Mouse (Mus musculus): ENCODE data around the gene Slc27a3. TPM values are rescaled to one million over a fixed set of nuclear protein-coding genes. Genes with fewer than 3 reads are reported as not detected.
A peak's percentile ranks its signal among the peaks of the same experiment; 100 is the strongest.

Gene Slc27a3
- polyA plus RNA-seq, 1 experiment from 2014 or later = 13.6 TPM

GRCm38 (mm10) chr3:90404121-90404520, 14.4 kb upstream of the Slc27a3 start:
- Histone ChIP-seq H3K4me3 (ENCODE audit: low read depth, low read length) (no peak overlapping the region), H3K36me3 (ENCODE audit: control insufficient read depth, insufficient read depth, low read length) (peaks cover 28% of the 10 kb centered on the region), H3K27ac (ENCODE audit: low read depth, low read length) (no peak overlapping the region), H3K27me3 (ENCODE audit: control insufficient read depth, insufficient read depth, low read length) (no peaks in the 10 kb centered on the region), H3K4me1 (replicated peaks; ENCODE audit: control insufficient read depth, insufficient read depth, low read length) (no peaks in the 10 kb centered on the region), H3K9ac (ENCODE audit: low read length) (no peak overlapping the region), H3K4me2 (ENCODE audit: low read depth, low read length, severe bottlenecking) (no peak overlapping the region), H3K9me3 (ENCODE audit: control insufficient read depth, low read length) (no peaks in the 10 kb centered on the region)
- no peak for DNase-seq (ENCODE audit: low spot score)
- ATAC-seq (replicated peaks; ENCODE audit: low FRiP score) = no peak
- 95% methylated on average over 3 of the region's 3 CpGs for WGBS

- Histone ChIP-seq H3K27me3 (ENCODE audit: control insufficient read depth, insufficient read depth, low read length) (no peaks in the 10 kb centered on the region), H3K36me3 (ENCODE audit: control insufficient read depth, insufficient read depth, low read length) (peaks cover 29% of the 10 kb centered on the region), H3K9ac (ENCODE audit: low read length) (no peak overlapping the region), H3K9me3 (ENCODE audit: control insufficient read depth, low read length) (no peaks in the 10 kb centered on the region), H3K4me2 (ENCODE audit: low read depth, low read length, severe bottlenecking) (no peak overlapping the region), H3K27ac (ENCODE audit: low read depth, low read length) (no peak overlapping the region), H3K4me3 (ENCODE audit: low read depth, low read length) (no peak overlapping the region), H3K4me1 (replicated peaks; ENCODE audit: control insufficient read depth, insufficient read depth, low read length) (no peaks in the 10 kb centered on the region)
- no peak for DNase-seq (ENCODE audit: low spot score)
- ATAC-seq (replicated peaks; ENCODE audit: low FRiP score) = no peak
- WGBS = 87% methylated on average over 4 of the region's 4 CpGs
Observed at GRCm38 (mm10) chr3:90400993-90401392, 11.3 kb upstream of the Slc27a3 start.

DNA sequence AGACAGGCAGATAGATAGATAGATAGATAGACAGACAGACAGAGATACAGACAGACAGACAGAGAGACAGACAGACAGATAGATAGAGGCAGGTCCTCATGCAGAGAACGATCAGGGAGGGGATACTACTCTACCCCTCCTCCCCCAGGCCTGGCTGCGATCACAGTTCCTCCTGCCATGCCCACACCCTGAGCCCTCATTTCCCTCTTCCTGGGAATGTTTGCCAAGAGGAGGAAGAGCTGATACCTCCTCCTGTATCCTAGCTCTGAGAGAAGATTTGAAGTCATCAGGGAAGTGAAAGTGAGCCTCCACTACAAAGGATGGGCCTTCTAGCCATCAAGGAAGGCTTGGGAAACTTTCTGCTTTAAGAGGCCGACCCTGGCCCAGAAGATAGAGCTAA, 5.9 kb upstream of the Slc27a3 start:
- Histone ChIP-seq H3K9ac (ENCODE audit: low read length) (no peak overlapping the region), H3K9me3 (ENCODE audit: control insufficient read depth, low read length) (no peaks in the 10 kb centered on the region), H3K4me3 (ENCODE audit: low read depth, low read length) (no peak overlapping the region), H3K27ac (ENCODE audit: low read depth, low read length) (no peak overlapping the region), H3K27me3 (ENCODE audit: control insufficient read depth, insufficient read depth, low read length) (no peaks in the 10 kb centered on the region), H3K4me2 (ENCODE audit: low read depth, low read length, severe bottlenecking) (no peak overlapping the region), H3K4me1 (replicated peaks; ENCODE audit: control insufficient read depth, insufficient read depth, low read length) (no peaks in the 10 kb centered on the region), H3K36me3 (ENCODE audit: control insufficient read depth, insufficient read depth, low read length) (peaks cover 31% of the 10 kb centered on the region)
- DNase-seq (ENCODE audit: low spot score) = no peak
- no peak for ATAC-seq (replicated peaks; ENCODE audit: low FRiP score)
- WGBS = 94% methylated on average over 3 of the region's 3 CpGs

GRCm38 (mm10) chr3:90392661-90393060, 2.9 kb upstream of the Slc27a3 start:
- Histone ChIP-seq H3K9me3 (ENCODE audit: control insufficient read depth, low read length) (no peaks in the 10 kb centered on the region), H3K4me3 (ENCODE audit: low read depth, low read length) (no peak overlapping the region), H3K9ac (ENCODE audit: low read length) (no peak overlapping the region), H3K27ac (ENCODE audit: low read depth, low read length) (no peak overlapping the region), H3K4me1 (replicated peaks; ENCODE audit: control insufficient read depth, insufficient read depth, low read length) (peaks cover 9% of the 10 kb centered on the region; the same call in 1 of the 2 replicates), H3K27me3 (ENCODE audit: control insufficient read depth, insufficient read depth, low read length) (no peaks in the 10 kb centered on the region), H3K4me2 (ENCODE audit: low read depth, low read length, severe bottlenecking) (no peak overlapping the region), H3K36me3 (ENCODE audit: control insufficient read depth, insufficient read depth, low read length) (peaks cover 22% of the 10 kb centered on the region)
- no peak for DNase-seq (ENCODE audit: low spot score)
- WGBS = 91% methylated on average over 3 of the region's 3 CpGs
- no peak for ATAC-seq (replicated peaks; ENCODE audit: low FRiP score)

DNA sequence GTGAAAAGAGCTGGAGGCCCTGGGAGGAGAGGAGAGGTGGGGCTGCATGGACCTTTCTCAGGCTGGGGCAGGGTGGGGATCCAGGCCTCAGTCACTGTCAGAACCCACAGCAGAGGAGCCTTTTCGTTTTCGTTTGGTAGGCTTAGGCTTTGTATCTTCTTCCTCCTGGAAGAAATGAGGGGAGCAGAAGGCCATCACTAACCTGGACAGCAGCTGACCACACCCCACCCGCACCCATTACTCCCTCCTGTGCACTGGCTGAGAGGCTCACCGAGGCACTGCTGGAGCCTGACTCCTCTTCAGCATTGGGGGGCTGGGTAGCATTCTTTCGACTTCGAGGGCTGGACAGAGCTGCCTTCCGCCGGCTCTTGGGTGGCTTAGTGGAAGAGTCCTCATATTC, 2.2 kb upstream of the Slc27a3 start:
- Histone ChIP-seq H3K27ac (ENCODE audit: low read depth, low read length) (no peak overlapping the region), H3K4me2 (ENCODE audit: low read depth, low read length, severe bottlenecking) (no peak overlapping the region), H3K9me3 (ENCODE audit: control insufficient read depth, low read length) (no peaks in the 10 kb centered on the region), H3K36me3 (ENCODE audit: control insufficient read depth, insufficient read depth, low read length) (peaks cover 22% of the 10 kb centered on the region), H3K4me3 (ENCODE audit: low read depth, low read length) (no peak overlapping the region), H3K27me3 (ENCODE audit: control insufficient read depth, insufficient read depth, low read length) (no peaks in the 10 kb centered on the region), H3K4me1 (replicated peaks; ENCODE audit: control insufficient read depth, insufficient read depth, low read length) (peaks cover 9% of the 10 kb centered on the region; the same call in 1 of the 2 replicates), H3K9ac (ENCODE audit: low read length) (no peak overlapping the region)
- DNase-seq (ENCODE audit: low spot score) = no peak
- 87% methylated on average over 8 of the region's 8 CpGs for WGBS
- no peak for ATAC-seq (replicated peaks; ENCODE audit: low FRiP score)

DNA sequence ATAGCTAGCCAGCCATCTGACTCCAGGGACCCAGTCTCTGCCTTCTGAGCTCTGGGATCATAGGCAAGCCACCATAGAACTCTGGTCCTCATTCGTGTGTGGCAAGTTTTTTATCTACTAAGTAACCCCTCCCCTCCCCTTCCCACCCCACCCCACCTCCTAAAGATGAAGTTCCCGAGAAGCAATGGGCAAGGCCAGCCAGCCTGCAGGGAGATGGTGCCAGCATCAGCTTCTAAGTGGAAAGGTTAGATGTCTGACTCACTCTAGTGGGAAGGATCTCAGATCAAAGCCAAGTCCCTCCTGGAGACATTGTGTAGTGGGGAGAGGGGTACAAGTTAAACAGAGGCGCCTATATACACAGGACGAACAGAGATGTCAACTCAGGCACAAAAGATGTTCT, 1.3 kb upstream of the Slc27a3 start:
- H3K36me3 ChIP-seq (ENCODE audit: control insufficient read depth, insufficient read depth, low read length) = peaks cover 18% of the 10 kb centered on the region
- 75% methylated on average over 4 of the region's 4 CpGs for WGBS
- H3K27me3 ChIP-seq (ENCODE audit: control insufficient read depth, insufficient read depth, low read length) = no peaks in the 10 kb centered on the region
- H3K9me3 ChIP-seq (ENCODE audit: control insufficient read depth, low read length) = no peaks in the 10 kb centered on the region
- H3K27ac ChIP-seq (ENCODE audit: low read depth, low read length) = no peak overlapping the region
- peaks cover 9% of the 10 kb centered on the region; the same call in 1 of the 2 replicates for H3K4me1 ChIP-seq (replicated peaks; ENCODE audit: control insufficient read depth, insufficient read depth, low read length)
- no peak overlapping the region for H3K9ac ChIP-seq (ENCODE audit: low read length)
- no peak for ATAC-seq (replicated peaks; ENCODE audit: low FRiP score)
- no peak for DNase-seq (ENCODE audit: low spot score)
- H3K4me2 ChIP-seq (ENCODE audit: low read depth, low read length, severe bottlenecking) = no peak overlapping the region
- H3K4me3 ChIP-seq (ENCODE audit: low read depth, low read length) = no peak overlapping the region

DNA sequence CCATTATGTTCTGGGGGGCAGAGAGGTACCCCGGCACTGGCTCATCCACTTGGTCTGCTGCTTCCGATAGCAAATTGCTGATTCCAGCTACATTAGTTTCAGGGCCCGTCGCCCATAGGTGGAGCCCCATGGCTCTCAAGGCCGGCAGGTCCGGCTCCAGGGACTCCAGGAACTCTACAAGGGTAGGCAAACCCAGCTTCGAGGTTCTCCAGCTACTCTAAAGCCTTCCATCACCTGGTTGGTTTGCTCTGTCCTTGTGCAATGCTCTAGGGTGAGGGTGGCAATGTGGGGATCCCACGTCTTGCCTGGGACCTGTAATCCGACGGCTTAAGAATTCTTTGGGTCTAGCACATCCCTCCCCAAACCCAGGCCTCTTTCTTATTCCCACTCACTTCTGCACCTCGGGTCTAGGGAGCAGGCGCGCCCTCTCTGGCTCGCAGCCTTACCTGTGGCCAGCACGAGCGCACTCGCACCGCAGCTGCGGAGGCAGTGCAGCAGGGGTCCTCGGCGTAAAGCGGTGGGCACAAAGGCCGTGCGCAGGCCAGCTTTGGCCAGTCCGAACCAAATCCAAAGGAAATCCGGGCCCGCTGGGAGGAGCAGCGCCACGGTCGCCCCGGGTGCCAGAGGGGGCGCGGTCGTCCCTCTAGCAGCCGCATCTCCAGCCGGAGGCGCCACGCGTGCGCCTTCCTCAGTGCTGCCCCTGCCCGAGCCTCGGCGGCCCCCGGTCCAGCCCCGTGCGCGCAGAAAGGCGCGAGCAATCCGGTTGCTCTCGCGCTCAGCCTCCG, 820 bp downstream of the Slc27a3 start:
- Histone ChIP-seq H3K36me3 (ENCODE audit: control insufficient read depth, insufficient read depth, low read length) (peaks cover 16% of the 10 kb centered on the region), H3K4me3 (ENCODE audit: low read depth, low read length) (peak overlapping the region; percentile 41), H3K4me1 (replicated peaks; ENCODE audit: control insufficient read depth, insufficient read depth, low read length) (peaks cover 9% of the 10 kb centered on the region; the same call in 1 of the 2 replicates), H3K9me3 (ENCODE audit: control insufficient read depth, low read length) (no peaks in the 10 kb centered on the region), H3K27ac (ENCODE audit: low read depth, low read length) (peak overlapping the region; percentile 4), H3K9ac (ENCODE audit: low read length) (peak overlapping the region; percentile 72), H3K4me2 (ENCODE audit: low read depth, low read length, severe bottlenecking) (peak overlapping the region; percentile 64), H3K27me3 (ENCODE audit: control insufficient read depth, insufficient read depth, low read length) (no peaks in the 10 kb centered on the region)
- DNase-seq (ENCODE audit: low spot score) (peak; percentile 83), ATAC-seq (replicated peaks; ENCODE audit: low FRiP score) (peak; percentile 79)
- WGBS = 4% methylated on average over 44 of the region's 53 CpGs

DNA sequence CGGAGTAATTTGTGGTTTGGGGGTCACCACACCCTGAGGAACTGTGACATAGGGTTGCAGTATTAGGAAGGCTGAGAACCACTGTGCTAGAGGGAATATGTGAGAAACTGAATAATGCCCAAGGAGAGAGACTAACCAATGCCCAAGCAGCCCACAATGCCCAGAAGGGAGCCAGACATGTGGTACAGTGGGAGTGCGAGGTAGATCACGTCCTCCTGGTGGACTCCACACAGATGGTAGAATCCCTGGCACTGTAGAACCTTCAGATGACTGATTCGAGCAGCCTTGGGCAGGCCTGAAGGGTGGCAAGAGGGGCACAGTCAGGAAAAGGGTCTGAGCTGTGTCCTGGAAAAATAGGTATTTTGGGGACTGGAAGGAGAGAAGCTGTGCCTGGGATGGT, 1.5 kb downstream of the Slc27a3 start:
- Histone ChIP-seq H3K4me2 (ENCODE audit: low read depth, low read length, severe bottlenecking) (peak overlapping the region; percentile 64; the same call in 1 of the 2 replicates), H3K36me3 (ENCODE audit: control insufficient read depth, insufficient read depth, low read length) (peaks cover 13% of the 10 kb centered on the region), H3K4me3 (ENCODE audit: low read depth, low read length) (no peak overlapping the region), H3K9me3 (ENCODE audit: control insufficient read depth, low read length) (no peaks in the 10 kb centered on the region), H3K27ac (ENCODE audit: low read depth, low read length) (no peak overlapping the region), H3K27me3 (ENCODE audit: control insufficient read depth, insufficient read depth, low read length) (no peaks in the 10 kb centered on the region), H3K4me1 (replicated peaks; ENCODE audit: control insufficient read depth, insufficient read depth, low read length) (peaks cover 9% of the 10 kb centered on the region; the same call in 1 of the 2 replicates), H3K9ac (ENCODE audit: low read length) (no peak overlapping the region)
- ATAC-seq (replicated peaks; ENCODE audit: low FRiP score) (no peak), DNase-seq (ENCODE audit: low spot score) (no peak)
- 85% methylated on average over 4 of the region's 4 CpGs for WGBS

DNA sequence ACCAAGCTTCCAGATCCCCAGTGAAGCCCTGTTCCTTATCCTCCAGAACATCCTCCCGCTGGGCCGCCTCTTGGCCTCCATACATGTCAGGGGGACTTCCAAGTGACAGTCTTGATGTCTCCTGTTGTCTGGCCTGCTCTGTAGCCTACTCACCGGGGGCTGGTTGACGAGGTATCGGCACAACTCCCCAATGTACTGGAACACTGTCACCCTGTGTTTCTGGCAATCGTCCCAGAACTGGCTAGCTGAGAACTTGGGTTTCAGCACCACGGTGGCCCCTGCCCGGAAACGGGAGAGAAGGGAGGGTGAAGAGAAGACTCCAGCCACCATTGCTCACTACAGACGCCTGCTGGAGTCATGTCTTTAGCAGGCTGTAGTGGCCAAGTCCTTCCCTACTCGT, 2.3 kb downstream of the Slc27a3 start:
- DNase-seq (ENCODE audit: low spot score) (no peak), ATAC-seq (replicated peaks; ENCODE audit: low FRiP score) (no peak)
- no peak overlapping the region for H3K9ac ChIP-seq (ENCODE audit: low read length)
- peaks cover 9% of the 10 kb centered on the region; the same call in 1 of the 2 replicates for H3K4me1 ChIP-seq (replicated peaks; ENCODE audit: control insufficient read depth, insufficient read depth, low read length)
- no peak overlapping the region for H3K27ac ChIP-seq (ENCODE audit: low read depth, low read length)
- H3K9me3 ChIP-seq (ENCODE audit: control insufficient read depth, low read length) = no peaks in the 10 kb centered on the region
- no peak overlapping the region for H3K4me3 ChIP-seq (ENCODE audit: low read depth, low read length)
- 87% methylated on average over 11 of the region's 11 CpGs for WGBS
- H3K27me3 ChIP-seq (ENCODE audit: control insufficient read depth, insufficient read depth, low read length) = no peaks in the 10 kb centered on the region
- H3K4me2 ChIP-seq (ENCODE audit: low read depth, low read length, severe bottlenecking) = no peak overlapping the region
- peaks cover 7% of the 10 kb centered on the region; the same call in 1 of the 2 replicates for H3K36me3 ChIP-seq (ENCODE audit: control insufficient read depth, insufficient read depth, low read length)
